Mouse (Mus musculus): ENCODE data around the gene Top2a. TPM values are rescaled to one million over a fixed set of nuclear protein-coding genes. Genes with fewer than 3 reads are reported as not detected.
"Not testable (repeated sequence)": the region's sequence is repeated elsewhere in the genome, so short reads cannot be mapped to it uniquely, and the experiment has no call there.

The Top2a gene
- total RNA-seq, 2 experiments from 2014 or later = 0.66 to 1.8 TPM

DNA sequence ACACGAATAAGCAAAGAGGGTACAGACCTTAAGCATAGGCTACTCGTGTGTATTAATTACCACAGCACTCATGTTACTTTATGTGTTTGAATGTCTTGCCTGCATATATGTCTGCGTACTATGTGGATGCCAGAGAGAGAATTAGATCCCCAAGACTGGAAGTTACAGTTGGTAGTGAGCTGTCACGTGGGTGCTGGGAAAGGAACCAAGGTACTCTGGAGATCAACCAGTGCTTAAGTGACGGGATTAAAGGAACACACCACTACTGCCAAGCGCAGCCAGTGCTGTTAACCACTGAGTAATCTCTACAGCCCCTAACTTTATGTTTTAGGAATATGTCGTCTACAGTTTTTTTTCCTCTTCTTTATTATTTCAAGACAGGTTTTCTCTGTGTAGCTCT lies 28.0 kb downstream of the Top2a start:
- DNase-seq (ENCODE audit: low spot score in 2 of 2) = no peak
- intact Hi-C loops (cut with DNase I) = no loop called here

- intact Hi-C loops (cut with DNase I) = no loop called here
Observed at GRCm38 (mm10) chr11:98990866-98991265, 33.1 kb downstream of the Top2a start.

GRCm38 (mm10) chr11:98988260-98988659 lies 35.7 kb downstream of the Top2a start:
- DNase-seq (ENCODE audit: low spot score in 2 of 2); intact Hi-C loops (cut with DNase I): not testable (repeated sequence)

More at GRCm38 (mm10) chr11:98990866-98991265, 33.1 kb downstream of the Top2a start:
- no peak for DNase-seq (ENCODE audit: low spot score in 2 of 2)

DNA sequence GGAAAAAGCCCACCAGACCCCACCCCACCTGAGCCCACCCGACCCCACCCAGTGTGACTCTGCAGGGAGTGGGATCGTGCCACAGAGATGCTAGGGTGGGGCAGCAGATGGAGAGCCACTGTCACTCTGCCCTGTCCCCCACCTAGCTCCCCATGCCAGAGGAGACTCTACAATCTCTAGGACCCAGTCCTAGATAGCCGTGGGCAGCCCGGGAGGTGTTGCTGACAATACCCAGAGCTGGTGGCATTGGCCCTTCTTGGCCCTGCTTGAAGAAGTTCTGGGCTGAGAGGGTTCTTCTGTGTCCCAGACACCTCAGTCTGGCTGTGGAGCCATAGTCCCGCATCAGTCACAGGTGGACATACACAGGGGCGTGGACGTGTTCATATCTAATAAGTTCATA lies 38.4 kb downstream of the Top2a start:
- DNase-seq (ENCODE audit: low spot score in 2 of 2) = no peak
- intact Hi-C loops (cut with DNase I) = no loop called here

GRCm38 (mm10) chr11:98983551-98983950 lies 40.4 kb downstream of the Top2a start:
- intact Hi-C loops (cut with DNase I) = loop anchor here (2.0 to 5.0 kb wide), 2 partner anchors 54 to 167 kb away; no protein-coding TSS in a partner anchor
- no peak for DNase-seq (ENCODE audit: low spot score in 2 of 2)

GRCm38 (mm10) chr11:98982773-98983133 lies 41.2 kb downstream of the Top2a start, which contains the start of gene Gjd3:
Gjd3 (minus strand) TSS chr11:98983016.
- intact Hi-C loops (cut with DNase I) = loop anchor here (2.0 to 5.0 kb wide), 2 partner anchors 55 to 168 kb away; no protein-coding TSS in a partner anchor
- no peak for DNase-seq (ENCODE audit: low spot score in 2 of 2)

GRCm38 (mm10) chr11:98981997-98982772 lies 41.8 kb downstream of the Top2a start:
- intact Hi-C loops (cut with DNase I) = loop anchor here (2.0 to 5.0 kb wide), 2 partner anchors 55 to 169 kb away; no protein-coding TSS in a partner anchor
- peak; percentile 72 to 86 for DNase-seq (ENCODE audit: low spot score in 2 of 2)

DNA sequence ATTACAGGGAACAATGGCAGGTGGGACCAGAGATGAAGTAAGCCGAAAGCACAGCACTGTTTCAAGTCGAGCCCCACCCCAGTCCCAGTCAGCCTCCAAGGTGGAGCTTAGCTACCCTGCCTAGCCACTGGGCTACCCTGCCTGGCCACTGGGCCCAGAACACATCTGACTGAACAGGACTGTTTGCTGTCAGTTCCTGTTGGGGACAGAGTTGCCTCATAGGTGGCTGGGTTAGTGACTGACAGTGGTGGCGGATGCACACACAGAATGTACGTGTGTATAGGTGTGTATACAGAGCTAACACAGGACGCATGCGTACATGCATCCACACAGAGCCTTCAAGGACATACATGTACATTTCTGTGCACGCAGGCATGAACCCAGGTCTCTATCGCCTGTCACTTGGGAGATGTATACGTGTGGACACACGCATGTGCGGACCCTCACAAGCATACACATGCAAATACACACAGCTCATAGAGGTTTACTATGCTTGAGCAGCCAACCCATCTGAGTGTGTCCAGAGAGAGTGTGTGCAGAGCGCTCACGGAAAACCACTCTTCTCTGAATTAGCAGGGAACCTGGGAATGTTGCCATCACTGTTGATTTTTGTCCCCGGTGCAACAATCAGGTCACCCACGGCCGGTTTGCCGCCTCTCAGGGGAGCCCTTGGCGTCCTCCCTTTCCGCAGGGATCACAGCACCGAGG lies 42.5 kb downstream of the Top2a start:
- DNase-seq (ENCODE audit: low spot score in 2 of 2) = peak in 1 of 2 experiments; percentile 37
- intact Hi-C loops (cut with DNase I) = loop anchor here (5.0 kb wide), 1 partner anchor 56 kb away; no protein-coding TSS in a partner anchor

DNA sequence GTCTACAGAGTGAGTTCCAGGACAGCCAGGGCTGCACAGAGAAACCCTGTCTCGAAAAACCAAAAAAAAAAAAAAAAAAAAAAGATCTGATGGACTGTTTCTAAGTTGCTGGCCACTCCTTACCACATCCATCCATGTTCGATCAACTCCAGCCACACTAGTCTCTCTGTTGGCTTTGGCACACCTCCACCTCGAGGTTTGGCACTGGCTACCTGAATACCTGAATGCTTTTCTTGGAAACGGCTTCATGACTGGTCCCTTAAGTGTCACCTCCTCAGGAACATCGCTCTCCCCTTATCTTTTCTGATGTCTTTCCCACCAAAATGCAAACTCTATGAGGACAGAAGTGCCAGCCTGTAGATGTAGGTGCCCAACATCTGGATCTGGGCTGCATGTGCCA lies 44.6 kb downstream of the Top2a start:
- DNase-seq (ENCODE audit: low spot score in 2 of 2) = no peak
- intact Hi-C loops (cut with DNase I) = no loop called here

DNA sequence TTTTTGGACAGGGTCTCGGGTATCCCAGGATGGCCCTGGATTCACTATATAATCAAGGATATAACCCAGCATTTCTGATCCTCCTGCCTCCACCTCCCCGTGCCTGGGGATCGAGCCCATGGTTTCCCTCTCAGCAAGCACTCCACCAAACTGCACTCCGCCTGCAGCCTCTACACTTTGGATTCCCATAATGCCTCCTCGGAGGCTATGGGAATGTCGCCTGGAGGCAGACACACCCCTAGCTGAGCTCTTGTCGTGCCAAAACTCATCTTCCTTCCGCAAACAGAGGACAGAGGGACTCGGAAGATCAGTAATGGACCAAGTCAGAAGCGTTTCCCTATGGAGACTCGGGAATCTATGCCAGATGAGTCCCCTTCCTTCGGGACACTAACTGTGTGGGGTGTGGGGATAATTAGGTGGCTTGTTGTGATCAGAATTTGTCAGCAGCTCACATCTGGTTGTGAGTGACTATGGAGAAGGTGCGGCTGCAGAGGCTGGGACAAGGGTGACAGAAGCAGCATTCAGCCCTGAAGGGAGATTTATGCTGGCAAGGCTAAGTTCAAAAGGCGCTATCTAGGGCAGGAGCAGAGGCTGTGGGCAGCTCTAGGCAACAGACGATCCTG lies 45.4 kb downstream of the Top2a start:
- DNase-seq (ENCODE audit: low spot score in 2 of 2) = no peak
- intact Hi-C loops (cut with DNase I) = no loop called here

DNA sequence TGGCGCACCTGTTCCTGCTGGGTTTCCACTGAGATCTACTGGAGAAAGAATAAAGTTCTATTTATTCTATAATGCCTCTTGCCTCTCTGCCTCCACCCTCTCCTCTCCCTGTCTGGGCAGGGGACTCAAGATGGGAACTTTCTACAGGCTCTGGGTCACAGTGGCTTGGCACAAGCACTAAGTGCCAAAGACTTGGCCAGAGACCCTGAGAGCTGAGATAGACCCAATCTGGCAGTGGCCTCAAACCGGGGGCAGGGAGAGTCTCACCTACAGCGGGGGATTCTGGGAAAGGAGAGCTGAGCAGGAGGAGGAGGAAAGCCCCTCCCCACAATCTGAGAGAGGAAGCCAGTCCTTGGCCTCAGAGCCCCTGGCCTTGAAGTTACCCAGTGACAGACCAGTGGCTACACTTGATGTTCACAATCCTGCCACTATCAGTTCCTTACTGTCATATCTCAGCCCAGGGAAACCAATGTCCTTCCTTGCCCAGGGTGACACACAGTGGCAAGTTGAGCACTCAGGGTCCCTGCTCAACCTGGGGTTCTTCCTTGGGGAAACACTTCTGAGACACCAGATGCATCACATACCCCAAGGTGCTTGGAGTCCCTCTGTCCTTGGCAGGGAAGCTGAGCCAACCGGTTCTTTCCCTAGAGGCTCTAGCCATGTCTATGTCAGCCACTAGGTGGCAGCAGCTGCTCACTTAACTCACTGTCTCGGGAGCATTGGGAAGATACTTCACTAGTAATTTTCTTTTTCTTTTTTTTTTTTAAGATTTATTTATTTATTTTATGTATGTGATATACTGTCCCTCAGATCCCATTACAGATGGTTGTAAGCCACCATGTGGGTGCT lies 48.9 kb downstream of the Top2a start:
- intact Hi-C loops (cut with DNase I) = no loop called here

GRCm38 (mm10) chr11:98974213-98974612 lies 49.8 kb downstream of the Top2a start:
- DNase-seq (ENCODE audit: low spot score in 2 of 2) = no peak
- intact Hi-C loops (cut with DNase I) = no loop called here

More for the DNA sequence above, 48.9 kb downstream of the Top2a start:
- peak; percentile 78 to 80 for DNase-seq (ENCODE audit: low spot score in 2 of 2)

- intact Hi-C loops (cut with DNase I) = no loop called here
- DNase-seq (ENCODE audit: low spot score in 2 of 2) = no peak
Observed at GRCm38 (mm10) chr11:98973584-98973983, 50.4 kb downstream of the Top2a start.

GRCm38 (mm10) chr11:98972801-98973360 lies 51.1 kb downstream of the Top2a start:
- intact Hi-C loops (cut with DNase I) = loop anchor here (1.0 kb wide), 1 partner anchor 51 kb away; no protein-coding TSS in a partner anchor
- DNase-seq (ENCODE audit: low spot score in 2 of 2) = no peak

DNA sequence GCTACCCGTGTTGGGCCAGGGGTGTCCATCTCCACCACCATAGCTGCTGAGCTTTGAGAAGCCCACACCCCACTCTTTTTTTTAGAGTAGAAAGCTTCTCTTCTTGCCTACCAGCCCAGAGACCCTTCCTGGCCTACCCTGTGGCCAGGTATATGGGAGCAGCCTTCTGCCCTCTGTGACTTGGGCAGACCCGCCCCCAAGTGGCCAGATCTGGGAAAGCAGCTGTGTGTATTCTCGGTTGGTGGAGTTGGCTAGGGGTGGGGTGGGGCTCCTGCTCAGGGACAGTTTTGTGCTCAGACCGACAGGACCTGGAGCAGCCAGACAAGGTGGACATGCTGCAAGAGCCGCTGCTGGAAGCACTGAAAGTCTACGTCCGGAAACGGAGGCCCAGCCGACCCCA lies 51.8 kb downstream of the Top2a start:
- intact Hi-C loops (cut with DNase I) = loop anchor here (1.0 kb wide), 1 partner anchor 50 kb away; no protein-coding TSS in a partner anchor
- DNase-seq (ENCODE audit: low spot score in 2 of 2) = peak; percentile 77 to 84

GRCm38 (mm10) chr11:98971316-98972031 lies 52.5 kb downstream of the Top2a start:
- DNase-seq (ENCODE audit: low spot score in 2 of 2) = no peak
- intact Hi-C loops (cut with DNase I) = loop anchor here (1.0 kb wide), 1 partner anchor 49 kb away; no protein-coding TSS in a partner anchor

DNA sequence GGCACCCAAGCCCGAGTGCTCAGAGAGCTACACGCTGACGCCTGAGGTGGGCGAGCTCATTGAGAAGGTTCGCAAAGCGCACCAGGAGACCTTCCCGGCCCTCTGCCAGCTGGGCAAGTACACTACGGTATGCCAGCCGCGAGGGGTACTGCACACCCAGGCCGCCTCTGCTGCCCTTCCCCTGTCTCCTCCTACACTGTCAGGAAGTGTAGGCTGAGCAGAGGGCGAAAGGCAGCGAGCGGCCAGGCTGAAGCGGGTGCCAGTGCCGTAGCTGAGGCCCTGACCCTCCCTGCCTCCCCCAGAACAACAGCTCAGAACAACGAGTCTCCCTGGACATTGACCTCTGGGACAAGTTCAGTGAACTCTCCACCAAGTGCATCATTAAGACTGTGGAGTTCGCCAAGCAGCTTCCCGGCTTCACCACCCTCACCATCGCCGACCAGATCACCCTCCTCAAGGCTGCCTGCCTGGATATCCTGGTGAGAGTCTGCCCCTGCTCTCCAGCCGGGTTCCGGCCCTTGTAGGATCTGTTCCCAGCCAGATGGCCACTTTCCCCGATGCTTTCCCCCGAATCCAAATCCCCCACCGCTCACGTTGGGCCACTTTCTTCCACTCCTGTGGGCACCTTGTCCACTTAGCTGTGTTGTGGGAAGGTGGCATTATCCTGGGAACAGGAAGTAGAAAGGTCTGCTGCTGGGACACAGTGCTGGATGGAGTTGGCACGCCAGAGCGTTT lies 53.6 kb downstream of the Top2a start:
- DNase-seq (ENCODE audit: low spot score in 2 of 2) = no peak
- intact Hi-C loops (cut with DNase I) = no loop called here
